Mouse (Mus musculus) myocyte (in vitro differentiated cells): ENCODE data around the gene Pank1.

Experiments used
- MAX ChIP-seq: IDR thresholded peaks from one replicate; pipeline ENCODE4 v1.6.1; 2011; ENCODE audit warnings: low read depth, mild to moderate bottlenecking, control low read depth
- POLR2A ChIP-seq: IDR thresholded peaks from one replicate; pipeline ENCODE4 v1.6.1; 2011; ENCODE audit warnings: low read depth, mild to moderate bottlenecking, control low read depth, moderate library complexity; ENCODE audit not compliant: insufficient read length
- SRF ChIP-seq: IDR thresholded peaks from one replicate; pipeline ENCODE4 v1.6.1; 2011; ENCODE audit warnings: low read depth; ENCODE audit not compliant: control insufficient read depth, insufficient read length
- TCF3 ChIP-seq: IDR thresholded peaks from one replicate; pipeline ENCODE4 v1.6.1; 2011; ENCODE audit warnings: low read depth, control low read depth; ENCODE audit not compliant: insufficient read length

DNA sequence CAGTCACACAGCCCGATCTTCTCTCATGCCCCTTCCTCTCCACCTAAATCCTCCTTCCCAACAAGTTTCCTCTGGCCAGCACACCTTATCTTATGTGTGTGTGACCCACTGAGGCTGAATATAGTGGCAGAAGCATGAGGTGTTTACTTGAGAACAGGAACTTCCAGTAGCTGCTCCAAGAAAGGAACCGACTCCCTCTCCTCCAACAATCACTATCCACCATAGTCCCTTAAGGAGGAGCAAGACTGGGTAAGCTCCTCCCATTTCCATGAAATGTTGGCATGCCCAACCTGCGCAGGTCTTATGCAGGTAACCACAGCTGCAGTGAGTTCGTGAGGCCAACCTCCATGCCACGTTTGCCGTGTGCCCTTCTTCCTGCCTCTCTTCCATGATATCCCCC lies 108.5 kb downstream of the Pank1 start:
- TF ChIP-seq TCF3 (no peak), MAX (no peak), POLR2A (no peak), SRF (no peak)
